Mouse (Mus musculus): ENCODE data around the gene Rhbdd2. TPM values are rescaled to one million over a fixed set of nuclear protein-coding genes. Genes with fewer than 3 reads are reported as not detected.

Rhbdd2 gene
- polyA plus RNA-seq, 1 experiment: 15.9 TPM

GRCm38 (mm10) chr5:135676696-135677095 is 44.3 kb downstream of the Rhbdd2 start:
- 70% methylated on average over 3 of the region's 3 CpGs for WGBS
- no peak for DNase-seq (ENCODE audit: low read depth, low spot score)

DNA sequence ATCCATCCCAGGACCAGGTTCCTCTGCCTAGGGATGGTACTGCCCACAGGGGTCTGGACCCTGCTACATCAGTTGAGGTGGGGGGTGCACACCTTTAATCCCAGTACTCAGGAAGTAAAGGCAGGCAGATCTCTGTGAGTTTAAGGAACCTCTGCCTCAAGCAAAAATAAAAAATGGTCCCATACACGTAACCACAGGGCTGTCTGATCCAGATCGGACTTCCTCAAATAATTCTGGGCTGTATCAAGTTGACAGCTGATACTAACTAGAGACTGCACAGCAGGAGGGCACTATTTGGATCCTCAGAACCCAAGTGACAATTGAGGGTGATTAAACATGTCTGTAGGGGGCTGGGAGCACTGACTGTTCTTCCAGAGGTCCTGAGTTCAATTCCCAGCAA is 44.8 kb downstream of the Rhbdd2 start:
- 85% methylated on average over 2 of the region's 2 CpGs for WGBS
- no peak for DNase-seq (ENCODE audit: low read depth, low spot score)

DNA sequence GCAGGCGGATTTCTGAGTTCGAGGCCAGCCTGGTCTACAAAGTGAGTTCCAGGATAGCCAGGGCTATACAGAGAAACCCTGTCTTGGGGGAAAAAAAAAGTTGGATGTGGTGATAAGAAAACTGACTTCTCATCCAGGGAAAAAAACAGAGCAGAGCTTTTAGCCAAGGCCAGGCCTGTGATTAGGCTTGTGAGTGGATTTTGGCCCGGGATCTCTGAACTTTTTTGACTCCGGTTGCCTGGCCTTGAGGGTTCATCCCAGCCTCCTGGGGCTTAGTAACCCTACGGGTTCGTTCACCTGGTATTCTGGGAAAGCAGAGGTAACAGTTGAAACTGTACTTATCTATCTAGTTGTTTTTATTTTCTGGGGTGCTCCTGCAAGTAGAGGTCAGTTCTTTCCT is 46.1 kb downstream of the Rhbdd2 start:
- no peak for DNase-seq (ENCODE audit: low read depth, low spot score)

GRCm38 (mm10) chr5:135680967-135681545 is 48.6 kb downstream of the Rhbdd2 start:
- WGBS: 58% methylated on average over 6 of the region's 6 CpGs
- DNase-seq (ENCODE audit: low read depth, low spot score): no peak

More for the DNA sequence above, 46.1 kb downstream of the Rhbdd2 start:
- 93% methylated on average over 6 of the region's 6 CpGs for WGBS

DNA sequence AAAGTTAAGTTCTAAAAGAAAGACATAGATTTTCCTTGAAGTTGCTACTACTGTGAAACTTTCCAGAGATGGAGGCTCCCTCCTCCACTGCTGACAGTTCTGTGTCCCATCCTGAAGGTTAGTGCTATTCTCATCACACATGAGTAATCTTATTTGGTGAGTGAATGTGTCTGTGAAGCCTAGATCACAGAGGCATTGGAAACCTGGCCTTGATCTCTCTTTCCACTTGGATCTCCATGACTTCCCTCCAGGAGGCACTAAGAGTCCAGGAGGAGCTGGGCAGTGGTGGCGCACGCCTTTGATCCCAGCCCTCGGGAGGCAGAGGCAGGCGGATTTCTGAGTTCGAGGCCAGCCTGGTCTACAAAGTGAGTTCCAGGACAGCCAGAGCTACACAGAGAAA is 49.6 kb downstream of the Rhbdd2 start:
- WGBS: 96% methylated on average over 5 of the region's 5 CpGs
- no peak for DNase-seq (ENCODE audit: low read depth, low spot score)

GRCm38 (mm10) chr5:135682942-135683570 is 50.6 kb downstream of the Rhbdd2 start:
- 52% methylated on average over 12 of the region's 12 CpGs for WGBS
- DNase-seq (ENCODE audit: low read depth, low spot score): no peak

GRCm38 (mm10) chr5:135690401-135690800 is 58.0 kb downstream of the Rhbdd2 start:
- no peak for DNase-seq (ENCODE audit: low read depth, low spot score)

GRCm38 (mm10) chr5:135691266-135691665 is 58.8 kb downstream of the Rhbdd2 start:
- DNase-seq (ENCODE audit: low read depth, low spot score): no peak
- 68% methylated on average over 4 of the region's 4 CpGs for WGBS

More at GRCm38 (mm10) chr5:135690401-135690800, 58.0 kb downstream of the Rhbdd2 start:
- 75% methylated on average over 5 of the region's 5 CpGs for WGBS

- 87% methylated on average over 5 of the region's 5 CpGs for whole genome bisulfite sequencing
These were observed 60.9 kb downstream of the Rhbdd2 start for GRCm38 (mm10) chr5:135693281-135693853.

DNA sequence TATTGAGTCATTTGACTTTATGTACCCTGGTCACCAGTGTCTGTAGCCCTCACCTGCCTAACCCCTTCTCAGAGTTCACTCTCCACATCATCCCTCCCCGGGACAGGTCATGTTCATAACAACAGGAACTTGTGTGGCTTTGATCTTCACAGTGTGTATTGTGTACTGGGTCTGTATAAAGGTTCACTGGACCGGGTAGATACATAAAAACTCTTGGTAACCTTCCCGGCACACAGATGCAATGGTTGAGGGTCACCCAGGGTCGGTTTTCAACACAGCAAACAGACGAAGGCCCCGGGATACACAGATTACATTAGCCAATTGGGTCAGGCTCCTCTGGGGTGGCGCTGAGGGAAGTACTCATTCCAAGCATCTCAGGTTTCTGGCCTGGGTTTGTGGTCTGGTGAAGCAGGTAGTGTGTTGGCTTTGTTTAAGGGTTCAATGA is 62.9 kb downstream of the Rhbdd2 start:
- 21% methylated on average over 7 of the region's 7 CpGs for WGBS
- DNase-seq (ENCODE audit: low read depth, low spot score): no peak

More at GRCm38 (mm10) chr5:135693281-135693853, 60.9 kb downstream of the Rhbdd2 start:
- DNase-seq (ENCODE audit: low read depth, low spot score): no peak

Other genes with a start within 250 kb of the Rhbdd2 start
- 13.7 and 14.7 TPM in 2 replicates for gene Pom121, start 238.1 kb upstream of the Rhbdd2 start, polyA plus RNA-seq (2012; rRNA removed)
- 4.1 and 7.6 TPM in 2 replicates for gene Hip1, start 87.5 kb upstream of the Rhbdd2 start, polyA plus RNA-seq (2012; rRNA removed)
- not detected in 2 replicates for gene Ccl26, start 69.0 kb upstream of the Rhbdd2 start, polyA plus RNA-seq (2012; rRNA removed)
- 0.30 and 2.4 TPM in 2 replicates for gene Ccl24, start 59.6 kb upstream of the Rhbdd2 start, polyA plus RNA-seq (2012; rRNA removed)
- 54.2 and 111 TPM in 2 replicates for gene Por, start 37.4 kb downstream of the Rhbdd2 start, polyA plus RNA-seq (2012; rRNA removed)
- 118 and 186 TPM in 2 replicates for gene Tmem120a, start 111.8 kb downstream of the Rhbdd2 start, polyA plus RNA-seq (2012; rRNA removed)
- 0.16 and 0.23 TPM in 2 replicates for gene Styxl1, start 145.8 kb downstream of the Rhbdd2 start, polyA plus RNA-seq (2012; rRNA removed)
- gene Mdh2, start 145.9 kb downstream of the Rhbdd2 start, polyA plus RNA-seq (2012; rRNA removed): 922 and 1,860 TPM in 2 replicates
- gene Srrm3, start 174.3 kb downstream of the Rhbdd2 start, polyA plus RNA-seq (2012; rRNA removed): 0.15 and 0.17 TPM in 2 replicates